Mouse (Mus musculus): ENCODE data around the gene Ank3. TPM values are rescaled to one million over a fixed set of nuclear protein-coding genes. Genes with fewer than 3 reads are reported as not detected.
A peak's percentile ranks its signal among the peaks of the same experiment; 100 is the strongest.

Ank3 gene
- total and polyA plus RNA-seq, 2 experiments from 2014 or later, result 60.1 to 239 TPM

DNA sequence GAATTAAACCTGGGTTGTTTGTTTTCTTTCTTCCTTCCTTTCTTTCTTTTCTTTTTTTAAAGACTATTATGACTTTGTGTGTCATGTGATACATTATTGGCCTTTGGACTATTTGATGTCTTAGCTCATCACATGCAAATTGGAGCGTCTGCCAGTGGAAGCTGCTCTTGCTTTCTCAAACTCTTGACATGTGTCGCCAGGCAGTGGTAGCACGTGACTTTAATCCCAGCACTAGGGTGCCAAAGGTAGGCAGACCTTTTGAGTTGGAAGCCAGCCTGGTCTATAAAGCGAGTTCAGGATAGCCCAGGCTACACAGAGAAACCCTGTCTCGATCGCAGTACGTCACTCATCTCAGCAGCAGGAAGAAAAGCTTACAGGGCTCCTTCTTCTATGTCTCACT lies 542.4 kb downstream of the Ank3 start:
- DNase-seq (ENCODE audit: low spot score) (no peak), ATAC-seq (no peak)
- 93% methylated on average over 7 of the region's 7 CpGs for WGBS
- H3K9ac ChIP-seq (replicated peaks; ENCODE audit: low read length), result no peak overlapping the region
- no peak overlapping the region for H3K4me3 ChIP-seq (ENCODE audit: low read length)
- H3K27me3 ChIP-seq (ENCODE audit: insufficient read depth, low read length), result no peaks in the 10 kb centered on the region
- no peak overlapping the region for H3K27ac ChIP-seq
- H3K4me2 ChIP-seq (ENCODE audit: low read depth, low read length), result no peak overlapping the region
- no peaks in the 10 kb centered on the region for H3K36me3 ChIP-seq (ENCODE audit: insufficient read depth, low read length)
- H3K4me1 ChIP-seq (ENCODE audit: insufficient read depth, low read length), result no peaks in the 10 kb centered on the region
- no peak for TF ChIP-seq CTCF (IDR thresholded peaks at IDR 0.05; ENCODE audit: low read depth)
- H3K9me3 ChIP-seq (ENCODE audit: low read length), result no peaks in the 10 kb centered on the region

DNA sequence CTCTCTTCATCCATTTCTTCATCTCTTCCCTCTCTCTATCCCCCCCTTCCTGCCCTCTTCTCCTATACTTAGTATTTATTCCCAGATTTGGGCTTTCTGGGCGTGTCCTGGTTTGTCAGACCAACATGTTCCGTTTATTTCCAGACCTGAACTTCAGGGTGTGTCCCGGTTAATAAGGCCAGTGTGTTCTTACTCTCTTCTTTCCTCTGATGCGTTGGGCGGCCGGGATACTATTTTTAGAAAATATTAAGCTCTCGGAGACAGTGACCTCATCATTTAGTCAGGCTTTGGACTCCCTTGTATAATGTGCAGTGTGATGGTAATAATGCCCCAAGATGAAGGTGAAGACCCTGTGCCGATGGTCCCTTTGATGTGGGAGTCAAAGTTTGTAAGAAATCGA lies 546.3 kb downstream of the Ank3 start:
- DNase-seq (ENCODE audit: low spot score) (no peak), ATAC-seq (no peak)
- Histone ChIP-seq H3K4me3 (ENCODE audit: low read length) (no peak overlapping the region), H3K9me3 (ENCODE audit: low read length) (no peaks in the 10 kb centered on the region), H3K27me3 (ENCODE audit: insufficient read depth, low read length) (no peaks in the 10 kb centered on the region), H3K9ac (replicated peaks; ENCODE audit: low read length) (no peak overlapping the region), H3K4me1 (ENCODE audit: insufficient read depth, low read length) (no peaks in the 10 kb centered on the region), H3K36me3 (ENCODE audit: insufficient read depth, low read length) (no peaks in the 10 kb centered on the region), H3K4me2 (ENCODE audit: low read depth, low read length) (no peak overlapping the region), H3K27ac (no peak overlapping the region)
- TF ChIP-seq CTCF (IDR thresholded peaks at IDR 0.05; ENCODE audit: low read depth), result no peak
- 75% methylated on average over 9 of the region's 9 CpGs for WGBS

DNA sequence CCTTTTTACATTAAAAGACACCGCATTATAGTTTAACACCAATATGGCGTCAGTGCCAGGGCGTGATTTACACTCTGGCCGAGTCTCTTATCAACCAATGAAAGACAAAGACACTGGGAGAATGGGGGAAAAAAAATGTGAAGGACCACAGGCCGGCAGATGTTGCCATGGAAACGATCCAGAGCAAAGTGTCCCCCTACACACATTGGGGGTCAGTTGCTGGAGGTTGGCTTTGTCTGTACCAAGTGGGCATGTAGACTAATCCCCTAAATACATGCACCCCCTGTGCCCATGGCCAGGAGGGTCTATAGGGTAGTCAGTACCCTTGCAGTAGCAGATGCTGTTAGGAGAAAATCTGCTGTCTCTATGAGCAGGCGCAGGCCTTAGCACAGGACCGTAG lies 547.3 kb downstream of the Ank3 start:
- no peak for TF ChIP-seq CTCF (IDR thresholded peaks at IDR 0.05; ENCODE audit: low read depth)
- Histone ChIP-seq H3K27ac (no peak overlapping the region), H3K9ac (replicated peaks; ENCODE audit: low read length) (no peak overlapping the region), H3K9me3 (ENCODE audit: low read length) (no peaks in the 10 kb centered on the region), H3K4me2 (ENCODE audit: low read depth, low read length) (no peak overlapping the region), H3K4me1 (ENCODE audit: insufficient read depth, low read length) (no peaks in the 10 kb centered on the region), H3K4me3 (ENCODE audit: low read length) (no peak overlapping the region), H3K36me3 (ENCODE audit: insufficient read depth, low read length) (no peaks in the 10 kb centered on the region), H3K27me3 (ENCODE audit: insufficient read depth, low read length) (no peaks in the 10 kb centered on the region)
- no peak for DNase-seq (ENCODE audit: low spot score)
- 46% methylated on average over 8 of the region's 8 CpGs for WGBS
- ATAC-seq, result no peak

DNA sequence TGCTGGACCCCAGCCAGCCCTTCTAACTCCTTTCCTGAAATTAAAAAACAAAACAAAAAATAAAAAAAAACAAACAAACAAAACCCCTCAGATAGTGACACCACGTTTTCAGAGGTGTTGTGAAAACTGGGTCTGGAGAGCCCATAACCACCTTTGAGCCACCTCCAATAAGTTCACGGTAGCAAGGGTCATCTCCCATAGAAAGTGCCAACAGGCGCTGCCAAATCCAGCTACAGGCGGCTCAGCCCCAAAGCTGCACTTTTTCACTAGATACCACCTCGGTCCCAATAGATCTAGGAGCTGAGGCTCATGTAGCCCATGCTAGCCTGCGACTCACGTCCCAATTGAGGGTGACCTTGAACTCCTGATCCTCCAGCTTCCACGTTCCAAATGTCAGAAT lies 547.7 kb downstream of the Ank3 start:
- Histone ChIP-seq H3K36me3 (ENCODE audit: insufficient read depth, low read length) (no peaks in the 10 kb centered on the region), H3K9me3 (ENCODE audit: low read length) (no peaks in the 10 kb centered on the region), H3K4me1 (ENCODE audit: insufficient read depth, low read length) (no peaks in the 10 kb centered on the region), H3K27me3 (ENCODE audit: insufficient read depth, low read length) (no peaks in the 10 kb centered on the region), H3K4me2 (ENCODE audit: low read depth, low read length) (no peak overlapping the region), H3K4me3 (ENCODE audit: low read length) (no peak overlapping the region), H3K27ac (peak overlapping the region; percentile 32; the same call in 1 of the 2 replicates), H3K9ac (replicated peaks; ENCODE audit: low read length) (no peak overlapping the region)
- ATAC-seq (no peak), DNase-seq (ENCODE audit: low spot score) (no peak)
- WGBS, result 78% methylated on average over 8 of the region's 8 CpGs
- no peak for TF ChIP-seq CTCF (IDR thresholded peaks at IDR 0.05; ENCODE audit: low read depth)

DNA sequence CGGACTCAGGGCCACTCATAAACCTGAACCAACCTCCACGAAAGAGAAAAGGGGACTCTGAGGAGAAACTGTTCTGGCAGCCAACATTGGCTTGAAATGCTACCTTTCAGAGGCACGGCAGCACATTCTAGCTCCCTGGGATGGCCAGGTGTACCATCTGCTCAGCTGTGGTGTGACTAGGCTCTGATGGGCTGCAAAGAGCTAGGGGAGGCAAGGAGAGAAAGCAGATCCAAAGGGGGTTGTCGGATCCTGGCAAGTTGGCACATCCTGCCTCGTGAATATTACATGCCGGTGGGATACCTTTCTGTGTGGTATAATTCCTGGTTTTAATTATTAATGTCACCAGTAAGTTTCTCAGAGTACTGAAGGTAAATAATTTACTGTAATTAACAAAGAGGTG lies 548.5 kb downstream of the Ank3 start:
- ATAC-seq (no peak), DNase-seq (ENCODE audit: low spot score) (no peak)
- no peaks in the 10 kb centered on the region for H3K9me3 ChIP-seq (ENCODE audit: low read length)
- peak overlapping the region; percentile 32; the same call in 1 of the 2 replicates for H3K27ac ChIP-seq
- no peak overlapping the region for H3K4me2 ChIP-seq (ENCODE audit: low read depth, low read length)
- TF ChIP-seq CTCF (IDR thresholded peaks at IDR 0.05; ENCODE audit: low read depth), result no peak
- H3K36me3 ChIP-seq (ENCODE audit: insufficient read depth, low read length), result no peaks in the 10 kb centered on the region
- WGBS, result 65% methylated on average over 6 of the region's 6 CpGs
- H3K4me3 ChIP-seq (ENCODE audit: low read length), result no peak overlapping the region
- no peak overlapping the region for H3K9ac ChIP-seq (replicated peaks; ENCODE audit: low read length)
- H3K27me3 ChIP-seq (ENCODE audit: insufficient read depth, low read length), result no peaks in the 10 kb centered on the region
- H3K4me1 ChIP-seq (ENCODE audit: insufficient read depth, low read length), result no peaks in the 10 kb centered on the region

DNA sequence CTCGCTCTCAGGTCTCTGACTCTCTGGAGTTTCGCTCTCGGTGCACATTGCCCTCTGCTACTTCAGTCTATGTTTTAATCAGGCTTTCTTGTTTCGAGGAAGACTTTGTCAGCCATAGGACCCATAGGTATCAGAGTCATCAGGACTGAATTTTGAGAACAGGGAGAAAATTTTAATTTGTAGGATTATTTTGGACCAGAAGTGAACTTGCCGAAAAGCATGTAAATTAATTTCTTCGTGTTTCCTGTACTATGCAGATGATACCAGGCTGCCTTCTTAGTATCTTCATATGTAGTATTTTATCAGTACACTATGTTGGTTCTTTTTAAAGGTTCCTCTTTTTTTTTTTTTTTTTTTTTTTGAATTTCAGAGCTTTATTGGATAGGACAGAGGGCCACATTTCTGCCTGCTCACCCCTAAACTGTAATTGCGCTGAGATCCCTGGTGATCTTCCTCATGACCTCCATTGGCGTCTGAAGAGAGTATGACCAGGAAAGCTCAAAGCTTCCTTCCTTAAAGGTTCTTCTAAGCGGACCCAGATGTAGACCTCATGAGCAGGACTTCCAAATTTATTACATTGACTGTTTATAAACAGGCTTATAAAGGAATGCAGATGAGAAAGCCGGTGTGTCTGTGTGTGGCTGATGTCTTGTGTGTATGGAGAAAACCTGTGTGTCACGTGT lies 551.8 kb downstream of the Ank3 start:
- H3K27me3 ChIP-seq (ENCODE audit: insufficient read depth, low read length), result no peaks in the 10 kb centered on the region
- H3K4me3 ChIP-seq (ENCODE audit: low read length), result no peak overlapping the region
- H3K9ac ChIP-seq (replicated peaks; ENCODE audit: low read length), result no peak overlapping the region
- DNase-seq (ENCODE audit: low spot score) (no peak), ATAC-seq (no peak)
- no peak for TF ChIP-seq CTCF (IDR thresholded peaks at IDR 0.05; ENCODE audit: low read depth)
- no peaks in the 10 kb centered on the region for H3K4me1 ChIP-seq (ENCODE audit: insufficient read depth, low read length)
- no peaks in the 10 kb centered on the region for H3K36me3 ChIP-seq (ENCODE audit: insufficient read depth, low read length)
- whole genome bisulfite sequencing, result 91% methylated on average over 11 of the region's 11 CpGs
- H3K4me2 ChIP-seq (ENCODE audit: low read depth, low read length), result no peak overlapping the region
- H3K27ac ChIP-seq, result no peak overlapping the region
- H3K9me3 ChIP-seq (ENCODE audit: low read length), result no peaks in the 10 kb centered on the region

DNA sequence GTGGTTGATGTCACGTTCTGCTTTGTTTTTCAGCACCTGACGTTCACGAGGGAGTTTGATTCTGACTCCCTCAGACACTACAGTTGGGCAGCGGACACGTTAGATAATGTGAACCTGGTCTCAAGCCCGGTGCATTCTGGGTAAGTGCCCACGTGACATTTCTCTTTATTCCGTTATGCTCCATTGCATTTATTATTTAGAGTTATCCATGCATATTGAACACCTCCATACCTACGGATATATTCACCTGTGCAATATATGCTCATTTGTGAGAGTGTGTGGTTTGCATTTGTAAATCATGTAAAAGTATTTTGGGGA lies 552.3 kb downstream of the Ank3 start:
- no peak overlapping the region for H3K4me3 ChIP-seq (ENCODE audit: low read length)
- TF ChIP-seq CTCF (IDR thresholded peaks at IDR 0.05; ENCODE audit: low read depth), result no peak
- 82% methylated on average over 9 of the region's 9 CpGs for WGBS
- no peaks in the 10 kb centered on the region for H3K36me3 ChIP-seq (ENCODE audit: insufficient read depth, low read length)
- no peaks in the 10 kb centered on the region for H3K4me1 ChIP-seq (ENCODE audit: insufficient read depth, low read length)
- no peak overlapping the region for H3K4me2 ChIP-seq (ENCODE audit: low read depth, low read length)
- H3K9ac ChIP-seq (replicated peaks; ENCODE audit: low read length), result no peak overlapping the region
- no peaks in the 10 kb centered on the region for H3K27me3 ChIP-seq (ENCODE audit: insufficient read depth, low read length)
- no peak for DNase-seq (ENCODE audit: low spot score)
- no peak for ATAC-seq
- H3K9me3 ChIP-seq (ENCODE audit: low read length), result no peaks in the 10 kb centered on the region
- H3K27ac ChIP-seq, result no peak overlapping the region
